Mouse (Mus musculus): Measurements from ENCODE around the gene Agpat2. TPM values are rescaled to one million over a fixed set of nuclear protein-coding genes. Genes with fewer than 3 reads are reported as not detected.

The Agpat2 gene
- total RNA-seq, 2 experiments from 2014 or later: 43.5 to 50.3 TPM

GRCm38 (mm10) chr2:26599965-26600364, 4.3 kb downstream of the Agpat2 start:
- no peak for ATAC-seq (replicated peaks; ENCODE audit: poor library complexity)

- ATAC-seq (replicated peaks; ENCODE audit: poor library complexity): no peak
These were observed 5.8 kb downstream of the Agpat2 start for GRCm38 (mm10) chr2:26598462-26598861.

GRCm38 (mm10) chr2:26597810-26598209, 6.4 kb downstream of the Agpat2 start:
- ATAC-seq (replicated peaks; ENCODE audit: poor library complexity): peak; percentile 56

- no peak for ATAC-seq (replicated peaks; ENCODE audit: poor library complexity)
These were observed 7.3 kb downstream of the Agpat2 start for GRCm38 (mm10) chr2:26596898-26597297.

- ATAC-seq (replicated peaks; ENCODE audit: poor library complexity): no peak
These were observed 8.3 kb downstream of the Agpat2 start for GRCm38 (mm10) chr2:26595725-26596435.

GRCm38 (mm10) chr2:26594934-26595724, 9.1 kb downstream of the Agpat2 start:
- ATAC-seq (replicated peaks; ENCODE audit: poor library complexity): no peak

GRCm38 (mm10) chr2:26594461-26594933, 9.7 kb downstream of the Agpat2 start:
- ATAC-seq (replicated peaks; ENCODE audit: poor library complexity): no peak

GRCm38 (mm10) chr2:26594022-26594346, 10.2 kb downstream of the Agpat2 start:
- peak; percentile 82 for ATAC-seq (replicated peaks; ENCODE audit: poor library complexity)

- no peak for ATAC-seq (replicated peaks; ENCODE audit: poor library complexity)
These were observed 10.8 kb downstream of the Agpat2 start for GRCm38 (mm10) chr2:26593211-26594021.

GRCm38 (mm10) chr2:26591416-26591815, 12.8 kb downstream of the Agpat2 start:
- no peak for ATAC-seq (replicated peaks; ENCODE audit: poor library complexity)

- ATAC-seq (replicated peaks; ENCODE audit: poor library complexity): no peak
These were observed 13.3 kb downstream of the Agpat2 start for GRCm38 (mm10) chr2:26590962-26591361.

GRCm38 (mm10) chr2:26590282-26590681, 13.9 kb downstream of the Agpat2 start:
- ATAC-seq (replicated peaks; ENCODE audit: poor library complexity): no peak

- ATAC-seq (replicated peaks; ENCODE audit: poor library complexity): no peak
These were observed 14.9 kb downstream of the Agpat2 start for GRCm38 (mm10) chr2:26589284-26589683.

- ATAC-seq (replicated peaks; ENCODE audit: poor library complexity): no peak
These were observed 15.6 kb downstream of the Agpat2 start for GRCm38 (mm10) chr2:26588573-26588972.

- peak; percentile 68 for ATAC-seq (replicated peaks; ENCODE audit: poor library complexity)
These were observed 17.2 kb downstream of the Agpat2 start for GRCm38 (mm10) chr2:26587044-26587405.

GRCm38 (mm10) chr2:26586294-26587043, 17.7 kb downstream of the Agpat2 start, which contains the start of gene Gm20532:
Gene Gm20532, plus strand, starts transcription at chr2:26586639.
- ATAC-seq (replicated peaks; ENCODE audit: poor library complexity): peak; percentile 35

- ATAC-seq (replicated peaks; ENCODE audit: poor library complexity): 0 out of 2 replicates have a peak, but pooled peaks have one; percentile 17
These were observed 18.5 kb downstream of the Agpat2 start for GRCm38 (mm10) chr2:26585713-26586112.

GRCm38 (mm10) chr2:26583640-26584039, 20.6 kb downstream of the Agpat2 start:
- ATAC-seq (replicated peaks; ENCODE audit: poor library complexity): no peak

- no peak for ATAC-seq (replicated peaks; ENCODE audit: poor library complexity)
These were observed 21.5 kb downstream of the Agpat2 start for GRCm38 (mm10) chr2:26582741-26583140.

- ATAC-seq (replicated peaks; ENCODE audit: poor library complexity): no peak
These were observed 22.0 kb downstream of the Agpat2 start for GRCm38 (mm10) chr2:26582203-26582602.

- ATAC-seq (replicated peaks; ENCODE audit: poor library complexity): no peak
These were observed 23.5 kb downstream of the Agpat2 start for GRCm38 (mm10) chr2:26580751-26581150.

Data from megakaryocyte progenitor cell, adult 5-6 weeks (primary cell).